In genomic region chr9:43545081-43545565, GRCm38 (mm10) we compare ENCODE assay signal across 9 mouse cellular contexts.
DNase-seq lines count a peak whose midpoint lies in the region; ATAC-seq and TF ChIP-seq lines count a peak whose summit lies in the region.
"Had no signal": no experiment of that assay in that cellular context is flagged by ENCODE, and none has a peak within 500 bp of the region (broad histone marks: within the 10 kb centered on the region; RNA-seq: fewer than 3 reads in every experiment).

No protein-coding gene starts in this region.

- peak; percentile 17 for DNase-seq in hindbrain, embryonic 10.5 days (ENCODE audit: low spot score)
- peak; percentile 84 for DNase-seq in T-cell, adult 2 months (ENCODE audit: low spot score)
- peak; percentile 43 for DNase-seq in embryonic facial prominence, embryonic 11.5 days (ENCODE audit: low spot score)
- peak; percentile 17 for DNase-seq in heart, postnatal 0 days (ENCODE audit: low spot score)
- peak; percentile 61 for DNase-seq in left cerebral cortex, adult 11 months (ENCODE audit: low spot score)

- H3K9me3 ChIP-seq in hindbrain, embryonic 10.5 days: no peaks in the 10 kb centered on the region
- H3K9me3 ChIP-seq in hindbrain, embryonic 13.5 days: no peaks in the 10 kb centered on the region
- no peaks in the 10 kb centered on the region for H3K9me3 ChIP-seq in embryonic facial prominence, embryonic 11.5 days (replicated peaks; ENCODE audit: control insufficient read depth, low read length)
- no peaks in the 10 kb centered on the region for H3K9me3 ChIP-seq in heart, postnatal 0 days (replicated peaks; ENCODE audit: control insufficient read depth, low read length)

- no peak for ATAC-seq in hindbrain, embryonic 13.5 days (ENCODE audit: low FRiP score)
- no peak for ATAC-seq in embryonic facial prominence, embryonic 11.5 days (replicated peaks; ENCODE audit: insufficient number of reproducible peaks, low FRiP score, low TSS enrichment, low read depth)
- ATAC-seq in heart, postnatal 0 days (ENCODE audit: insufficient read depth, low read depth): peak; percentile 35; the same call in 1 of the 2 replicates
- no peak for ATAC-seq in monocyte, adult 5-6 weeks (replicated peaks; ENCODE audit: insufficient number of reproducible peaks, low FRiP score, low TSS enrichment, poor library complexity, severe bottlenecking)

- no peak overlapping the region; the same call in 1 of the 2 replicates for H3K4me2 ChIP-seq in hindbrain, embryonic 13.5 days
- H3K4me2 ChIP-seq in embryonic facial prominence, embryonic 11.5 days (ENCODE audit: low read depth, low read length): no peak overlapping the region
- 0 out of 2 replicates have a peak overlapping the region, but pooled peaks have one; percentile 4 for H3K4me2 ChIP-seq in heart, postnatal 0 days (ENCODE audit: low read depth, low read length)

- no peaks in the 10 kb centered on the region for H3K36me3 ChIP-seq in hindbrain, embryonic 10.5 days
- no peaks in the 10 kb centered on the region for H3K36me3 ChIP-seq in hindbrain, embryonic 13.5 days
- no peaks in the 10 kb centered on the region for H3K36me3 ChIP-seq in embryonic facial prominence, embryonic 11.5 days (replicated peaks; ENCODE audit: control insufficient read depth, insufficient read depth, low read depth, low read length)
- no peaks in the 10 kb centered on the region for H3K36me3 ChIP-seq in heart, postnatal 0 days (replicated peaks; ENCODE audit: control insufficient read depth, insufficient read depth, low read length)
- H3K36me3 ChIP-seq: G1E had no signal

- TF ChIP-seq POLR2A in olfactory bulb, adult 2 months (IDR thresholded peaks at IDR 0.05; ENCODE audit: insufficient read depth, low read depth, low read length): no peak

- H3K9ac ChIP-seq in hindbrain, embryonic 13.5 days: no peak overlapping the region
- H3K9ac ChIP-seq in embryonic facial prominence, embryonic 11.5 days (replicated peaks; ENCODE audit: low read length): no peak overlapping the region
- H3K9ac ChIP-seq in heart, postnatal 0 days (replicated peaks; ENCODE audit: low read depth, low read length): no peak overlapping the region

- no peak for TF ChIP-seq CTCF in heart, postnatal 0 days (IDR thresholded peaks at IDR 0.05; ENCODE audit: low read depth)
- TF ChIP-seq CTCF in olfactory bulb, adult 2 months (IDR thresholded peaks at IDR 0.05; ENCODE audit: insufficient read depth, low read depth, low read length): no peak

- H3K4me3 ChIP-seq in hindbrain, embryonic 10.5 days: no peak overlapping the region
- no peak overlapping the region for H3K4me3 ChIP-seq in hindbrain, embryonic 13.5 days
- no peak overlapping the region for H3K4me3 ChIP-seq in embryonic facial prominence, embryonic 11.5 days (ENCODE audit: low read depth, low read length)
- no peak overlapping the region for H3K4me3 ChIP-seq in heart, postnatal 0 days (ENCODE audit: low read depth, low read length)
- H3K4me3 ChIP-seq in olfactory bulb, adult 2 months (ENCODE audit: insufficient read depth, low read depth, low read length): peak overlapping the region; percentile 2; the same call in 1 of the 2 replicates

- no peak for TF ChIP-seq EP300 in heart, postnatal 0 days (IDR thresholded peaks at IDR 0.05; ENCODE audit: low read depth)

- WGBS in hindbrain, embryonic 10.5 days: 44% methylated on average over 15 of the region's 15 CpGs
- 39% methylated on average over 15 of the region's 15 CpGs for whole genome bisulfite sequencing in hindbrain, embryonic 13.5 days
- 37% methylated on average over 15 of the region's 15 CpGs for WGBS in embryonic facial prominence, embryonic 11.5 days
- WGBS in heart, postnatal 0 days: 16% methylated on average over 15 of the region's 15 CpGs
- 7% methylated on average over 15 of the region's 15 CpGs for WGBS in olfactory bulb, adult 2 months

- H3K27ac ChIP-seq in hindbrain, embryonic 10.5 days: peak overlapping the region; percentile 50; the same call in 1 of the 2 replicates
- no peak overlapping the region; the same call in 1 of the 2 replicates for H3K27ac ChIP-seq in hindbrain, embryonic 13.5 days
- no peak overlapping the region for H3K27ac ChIP-seq in embryonic facial prominence, embryonic 11.5 days (replicated peaks; ENCODE audit: low read depth, low read length)
- no peak overlapping the region for H3K27ac ChIP-seq in heart, postnatal 0 days (ENCODE audit: low read depth)
- H3K27ac ChIP-seq in olfactory bulb, adult 2 months (ENCODE audit: insufficient read depth, low read depth, low read length): no peak overlapping the region

- no peaks in the 10 kb centered on the region for H3K27me3 ChIP-seq in hindbrain, embryonic 10.5 days (ENCODE audit: insufficient read depth, poor library complexity, severe bottlenecking)
- no peaks in the 10 kb centered on the region for H3K27me3 ChIP-seq in hindbrain, embryonic 13.5 days
- no peaks in the 10 kb centered on the region for H3K27me3 ChIP-seq in embryonic facial prominence, embryonic 11.5 days (ENCODE audit: control insufficient read depth, insufficient read depth, low read length)
- H3K27me3 ChIP-seq in heart, postnatal 0 days (ENCODE audit: control insufficient read depth, insufficient read depth, low read length): 0 out of 2 replicates have a peak, but pooled peaks cover 11% of the 10 kb centered on the region

- H3K4me1 ChIP-seq in hindbrain, embryonic 10.5 days (replicated peaks): peaks cover 20% of the 10 kb centered on the region
- H3K4me1 ChIP-seq in hindbrain, embryonic 13.5 days (replicated peaks): peaks cover 36% of the 10 kb centered on the region
- H3K4me1 ChIP-seq in embryonic facial prominence, embryonic 11.5 days (ENCODE audit: control insufficient read depth, insufficient read depth, low read length): no peaks in the 10 kb centered on the region
- peaks cover 12% of the 10 kb centered on the region; the same call in 1 of the 2 replicates for H3K4me1 ChIP-seq in heart, postnatal 0 days (ENCODE audit: control insufficient read depth, insufficient read depth)
- H3K4me1 ChIP-seq in olfactory bulb, adult 2 months (ENCODE audit: control insufficient read depth, insufficient read depth, low read length): peaks cover 11% of the 10 kb centered on the region

Comparison
In these comparisons a context has a peak if more than half of its experiments do, and no peak if none do; other contexts are left out.
1. DNase-seq: peak in every context shown above with its lines; median percentile 84 in T-cell, adult 2 months; 61 in left cerebral cortex, adult 11 months; 43 in embryonic facial prominence, embryonic 11.5 days; 17 in hindbrain, embryonic 10.5 days; 17 in heart, postnatal 0 days.